Mouse (Mus musculus) forebrain, postnatal 0 days (tissue): Measurements from ENCODE around the gene Brd1. TPM values are rescaled to one million over a fixed set of nuclear protein-coding genes. Genes with fewer than 3 reads are reported as not detected.
A peak's percentile ranks its signal among the peaks of the same experiment; 100 is the strongest.

Source experiments
- ATAC-seq: fragments of 200-750 bp; cut with Nextera tagmentation; 2 replicates; pipeline ENCODE4 v1.8.0; 2017; ENCODE audit warnings: mild to moderate bottlenecking, moderate library complexity
- DNase-seq: peaks from one replicate; pipeline ENCODE4 v3.0.0-alpha.2; 2015
- H3K27ac ChIP-seq: fragments of 300-500 bp; sonication (generic); 2 replicates; pipeline ENCODE4 v1.5.1; 2014; ENCODE audit warnings: low read depth, mild to moderate bottlenecking, antibody characterized with exemption, low read length, moderate library complexity, mixed read lengths
- H3K27me3 ChIP-seq: fragments of 300-500 bp; sonication (generic); 2 replicates; pipeline ENCODE4 v1.6.1; 2014; ENCODE audit warnings: mild to moderate bottlenecking, low read length, mixed read lengths; ENCODE audit not compliant: insufficient read depth
- H3K36me3 ChIP-seq: fragments of 300-500 bp; sonication (generic); 2 replicates; pipeline ENCODE4 v1.6.1; 2014; ENCODE audit warnings: mild to moderate bottlenecking, moderate library complexity; ENCODE audit not compliant: insufficient read depth
- H3K4me1 ChIP-seq: fragments of 300-500 bp; sonication (generic); 2 replicates; pipeline ENCODE4 v1.6.1; 2014; ENCODE audit warnings: antibody characterized with exemption; ENCODE audit not compliant: insufficient read depth
- H3K4me2 ChIP-seq: fragments of 300-500 bp; sonication (generic); 2 replicates; pipeline ENCODE4 v1.6.1; 2014; ENCODE audit warnings: low read depth, mild to moderate bottlenecking, moderate library complexity
- H3K4me3 ChIP-seq: fragments of 300-500 bp; sonication (generic); 2 replicates; pipeline ENCODE4 v1.5.1; 2014; ENCODE audit warnings: low read depth, low read length, mixed read lengths
- H3K9ac ChIP-seq: fragments of 300-500 bp; sonication (generic); 2 replicates; pipeline ENCODE4 v1.6.1; 2014; ENCODE audit warnings: mild to moderate bottlenecking
- H3K9me3 ChIP-seq: fragments of 300-500 bp; sonication (generic); 2 replicates; pipeline ENCODE4 v1.6.1; 2016; ENCODE audit warnings: low read length
- CTCF ChIP-seq: sonication (generic); IDR thresholded peaks from 2 replicates; pipeline ENCODE4 v1.5.1; 2016; ENCODE audit warnings: antibody characterized with exemption, control low read depth, low read depth
- WGBS: fragments of 180-500 bp; shearing (Covaris S2); extraction: QIAGEN DNeasy Blood & Tissue Kit; methylation state at CpG from one replicate; pipeline ENCODE4 v1.1.7; 2014; 5-methylcytosine and 5-hydroxymethylcytosine counted together
- polyA plus RNA-seq: library from polyadenylated mRNA; unstranded; fragments of >200 nt; fragmentation: Nextera tagmentation; extraction: Ambion mirVana; gene quantifications from 2 replicates; pipeline ENCODE4 v1.2.1, GENCODE M21; 2015
- total RNA-seq: library from RNA; depleted of rRNA; stranded (reverse); fragments of >200 nt; gene quantifications from 2 replicates; pipeline ENCODE4 v1.2.3, GENCODE M21; 2014

Gene Brd1
- total and polyA plus RNA-seq, 2 experiments from 2014 or later = 13.0 to 63.6 TPM

- Histone ChIP-seq H3K4me1 (peaks cover 14% of the 10 kb centered on the region), H3K27me3 (no peaks in the 10 kb centered on the region), H3K9me3 (no peaks in the 10 kb centered on the region), H3K4me2 (no peak overlapping the region), H3K36me3 (peaks cover 36% of the 10 kb centered on the region), H3K9ac (no peak overlapping the region), H3K27ac (no peak overlapping the region), H3K4me3 (no peak overlapping the region)
- DNase-seq (no peak), ATAC-seq (no peak)
- 75% methylated on average over 3 of the region's 3 CpGs for WGBS
- no peak for TF ChIP-seq CTCF
Measured at GRCm38 (mm10) chr15:88730717-88731116, 3.3 kb downstream of the Brd1 start.

GRCm38 (mm10) chr15:88727204-88727603, 6.8 kb downstream of the Brd1 start:
- no peak for DNase-seq
- Histone ChIP-seq H3K4me2 (no peak overlapping the region), H3K4me3 (no peak overlapping the region), H3K4me1 (peaks cover 9% of the 10 kb centered on the region), H3K9me3 (no peaks in the 10 kb centered on the region), H3K9ac (no peak overlapping the region), H3K36me3 (peaks cover 66% of the 10 kb centered on the region), H3K27ac (no peak overlapping the region), H3K27me3 (no peaks in the 10 kb centered on the region)
- TF ChIP-seq CTCF = no peak
- WGBS = 92% methylated on average over 3 of the region's 3 CpGs
- no peak for ATAC-seq

GRCm38 (mm10) chr15:88725036-88725435, 9.0 kb downstream of the Brd1 start:
- peaks cover 66% of the 10 kb centered on the region for H3K36me3 ChIP-seq
- H3K27me3 ChIP-seq = no peaks in the 10 kb centered on the region
- ATAC-seq (no peak), DNase-seq (no peak)
- H3K4me2 ChIP-seq = no peak overlapping the region
- no peak overlapping the region for H3K4me3 ChIP-seq
- no peak overlapping the region for H3K9ac ChIP-seq
- no peak for TF ChIP-seq CTCF
- 88% methylated on average over 5 of the region's 5 CpGs for WGBS
- no peaks in the 10 kb centered on the region for H3K9me3 ChIP-seq
- H3K4me1 ChIP-seq = no peaks in the 10 kb centered on the region
- H3K27ac ChIP-seq = no peak overlapping the region

- Histone ChIP-seq H3K27ac (no peak overlapping the region), H3K4me1 (no peaks in the 10 kb centered on the region), H3K27me3 (no peaks in the 10 kb centered on the region), H3K9me3 (no peaks in the 10 kb centered on the region), H3K9ac (no peak overlapping the region), H3K4me3 (no peak overlapping the region), H3K36me3 (peaks cover 59% of the 10 kb centered on the region), H3K4me2 (no peak overlapping the region)
- WGBS = 69% methylated on average over 7 of the region's 7 CpGs
- no peak for DNase-seq
- ATAC-seq = peak; percentile 42; the same call in 1 of the 2 replicates
- TF ChIP-seq CTCF = no peak
Measured at GRCm38 (mm10) chr15:88724311-88724710, 9.7 kb downstream of the Brd1 start.

GRCm38 (mm10) chr15:88723205-88723604, 10.8 kb downstream of the Brd1 start:
- Histone ChIP-seq H3K9ac (no peak overlapping the region), H3K9me3 (no peaks in the 10 kb centered on the region), H3K27ac (no peak overlapping the region), H3K4me1 (no peaks in the 10 kb centered on the region), H3K4me3 (no peak overlapping the region), H3K4me2 (no peak overlapping the region), H3K27me3 (no peaks in the 10 kb centered on the region), H3K36me3 (peaks cover 49% of the 10 kb centered on the region)
- no peak for TF ChIP-seq CTCF
- no peak for DNase-seq
- 91% methylated on average over 6 of the region's 6 CpGs for WGBS
- no peak for ATAC-seq

- no peak for DNase-seq
- Histone ChIP-seq H3K4me3 (no peak overlapping the region), H3K36me3 (peaks cover 42% of the 10 kb centered on the region), H3K4me2 (no peak overlapping the region), H3K4me1 (no peaks in the 10 kb centered on the region), H3K27me3 (no peaks in the 10 kb centered on the region), H3K27ac (no peak overlapping the region), H3K9ac (no peak overlapping the region), H3K9me3 (no peaks in the 10 kb centered on the region)
- peak; percentile 47 for ATAC-seq
- TF ChIP-seq CTCF = no peak
- 49% methylated on average over 9 of the region's 9 CpGs for WGBS
Measured at GRCm38 (mm10) chr15:88717239-88717638, 16.8 kb downstream of the Brd1 start.

GRCm38 (mm10) chr15:88716350-88716749, 17.7 kb downstream of the Brd1 start:
- Histone ChIP-seq H3K9ac (no peak overlapping the region), H3K4me2 (no peak overlapping the region), H3K9me3 (no peaks in the 10 kb centered on the region), H3K27ac (no peak overlapping the region), H3K36me3 (peaks cover 49% of the 10 kb centered on the region), H3K4me3 (no peak overlapping the region), H3K27me3 (no peaks in the 10 kb centered on the region), H3K4me1 (no peaks in the 10 kb centered on the region)
- peak; percentile 69 for TF ChIP-seq CTCF
- ATAC-seq = no peak
- DNase-seq = peak; percentile 46

- Histone ChIP-seq H3K9me3 (no peaks in the 10 kb centered on the region), H3K27me3 (no peaks in the 10 kb centered on the region), H3K4me2 (no peak overlapping the region), H3K9ac (no peak overlapping the region), H3K4me3 (no peak overlapping the region), H3K36me3 (peaks cover 66% of the 10 kb centered on the region), H3K27ac (no peak overlapping the region), H3K4me1 (no peaks in the 10 kb centered on the region)
- WGBS = 68% methylated on average over 6 of the region's 6 CpGs
- DNase-seq = no peak
- no peak for ATAC-seq
- no peak for TF ChIP-seq CTCF
Measured at GRCm38 (mm10) chr15:88714021-88714589, 19.9 kb downstream of the Brd1 start.
